Mouse (Mus musculus) G1E (cell line): ENCODE measurements at regions not wholly inside any gene's neighbourhood (a gene's known extent, or its start where the extent isn't known, plus 50 kb on each side); places are given as distances from the start of the nearest gene placed in this dataset.

Experiments
- CTCF ChIP-seq: IDR thresholded peaks from 2 replicates; pipeline ENCODE4 v1.5.1; 2012; ENCODE audit warnings: low read depth, low read length, inconsistent platforms, mixed read lengths
- GATA1 ChIP-seq: IDR thresholded peaks from 2 replicates; pipeline ENCODE4 v1.6.1; 2012; ENCODE audit warnings: borderline replicate concordance, low read length, inconsistent platforms, mixed read lengths
- TAL1 ChIP-seq: conservative IDR thresholded peaks from 2 replicates; pipeline ENCODE4 v1.6.1; 2012; ENCODE audit warnings: low read depth, low read length, inconsistent platforms, mixed read lengths

DNA sequence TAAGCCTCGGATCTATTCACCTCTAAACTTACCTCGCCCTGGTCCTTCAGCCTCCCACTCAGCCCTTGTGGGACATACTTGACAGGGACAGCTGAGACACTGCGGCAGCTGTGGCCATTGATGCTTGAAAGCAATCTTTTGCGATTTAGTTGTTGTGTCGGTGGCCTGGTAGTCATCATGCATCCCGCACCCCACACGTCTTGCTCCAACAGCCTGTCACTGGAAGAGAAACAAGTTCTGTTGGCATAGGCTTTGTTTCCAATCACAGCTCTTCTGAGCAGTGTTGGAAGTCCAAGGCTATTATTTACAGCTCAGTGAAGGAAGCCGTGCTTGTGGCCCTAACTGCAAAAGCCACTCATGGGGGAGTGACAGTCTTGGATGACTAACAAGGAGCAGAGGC, 480.2 kb upstream of the Castor2 start:
- TF ChIP-seq GATA1 = no peak
- no peak for TF ChIP-seq TAL1
- TF ChIP-seq CTCF = no peak
